Comparison of ENCODE assay signal across 15 mouse cellular contexts in genomic region chr8:123791101-123791844, GRCm38 (mm10). TPM values are rescaled to one million over a fixed set of nuclear protein-coding genes. Genes with fewer than 3 reads are reported as not detected.
DNase-seq lines count a peak whose midpoint lies in the region; ATAC-seq and TF ChIP-seq lines count a peak whose summit lies in the region.
"Had no signal": no experiment of that assay in that cellular context is flagged by ENCODE, and none has a peak within 500 bp of the region (broad histone marks: within the 10 kb centered on the region; RNA-seq: fewer than 3 reads in every experiment).

No protein-coding gene starts in this region.

- DNase-seq in midbrain, embryonic 10.5 days (ENCODE audit: low spot score) = peak; percentile 67
- DNase-seq in forebrain, embryonic 11.5 days (ENCODE audit: low spot score) = peak; percentile 76
- DNase-seq in kidney, postnatal 0 days (ENCODE audit: low spot score) = peak; percentile 18
- DNase-seq in layer of hippocampus, adult 11-12 months (ENCODE audit: low spot score) = no peak
- DNase-seq in cerebellum, postnatal 4 days (ENCODE audit: low spot score in 2 of 2) = no peak
- DNase-seq: adrenal gland, postnatal 14 days; cerebellum, adult 2 months; gastrocnemius, postnatal 10 days; liver, postnatal 0 days; thymus, postnatal 14 days had no signal

- WGBS in midbrain, embryonic 10.5 days = 29% methylated on average over 16 of the region's 16 CpGs
- WGBS in midbrain, embryonic 16.5 days = 25% methylated on average over 16 of the region's 16 CpGs
- 21% methylated on average over 16 of the region's 16 CpGs for WGBS in forebrain, embryonic 11.5 days
- WGBS in kidney, postnatal 0 days = 45% methylated on average over 16 of the region's 16 CpGs
- WGBS in stomach, embryonic 16.5 days = 68% methylated on average over 16 of the region's 16 CpGs

- H3K9me3 ChIP-seq in midbrain, embryonic 10.5 days (replicated peaks) = no peaks in the 10 kb centered on the region
- H3K9me3 ChIP-seq in midbrain, embryonic 16.5 days (replicated peaks; ENCODE audit: control insufficient read depth, low read length, poor library complexity, severe bottlenecking) = no peaks in the 10 kb centered on the region
- no peaks in the 10 kb centered on the region for H3K9me3 ChIP-seq in forebrain, embryonic 11.5 days (ENCODE audit: control insufficient read depth, low read length)
- no peaks in the 10 kb centered on the region for H3K9me3 ChIP-seq in kidney, postnatal 0 days (replicated peaks; ENCODE audit: low read length)
- no peaks in the 10 kb centered on the region for H3K9me3 ChIP-seq in stomach, embryonic 16.5 days (replicated peaks; ENCODE audit: control insufficient read depth, low read length)
- H3K9me3 ChIP-seq: limb, embryonic 10.5 days had no signal

- peaks cover 32% of the 10 kb centered on the region for H3K27me3 ChIP-seq in midbrain, embryonic 10.5 days (ENCODE audit: low read depth, poor library complexity, severe bottlenecking)
- no peaks in the 10 kb centered on the region for H3K27me3 ChIP-seq in midbrain, embryonic 16.5 days (ENCODE audit: control insufficient read depth, insufficient read depth, low read depth, low read length)
- H3K27me3 ChIP-seq in forebrain, embryonic 11.5 days (ENCODE audit: control insufficient read depth, insufficient read depth, low read length) = no peaks in the 10 kb centered on the region
- no peaks in the 10 kb centered on the region for H3K27me3 ChIP-seq in kidney, postnatal 0 days (ENCODE audit: insufficient read depth, low read length)
- no peaks in the 10 kb centered on the region for H3K27me3 ChIP-seq in stomach, embryonic 16.5 days (ENCODE audit: control insufficient read depth, insufficient read depth, low read length)
- H3K27me3 ChIP-seq: Patski had no signal

- no peak overlapping the region for H3K4me2 ChIP-seq in midbrain, embryonic 16.5 days (ENCODE audit: low read length)
- H3K4me2 ChIP-seq in forebrain, embryonic 11.5 days (ENCODE audit: low read depth, low read length, severe bottlenecking) = peak overlapping the region; percentile 24; the same call in 1 of the 2 replicates
- H3K4me2 ChIP-seq in kidney, postnatal 0 days (ENCODE audit: low read length) = no peak overlapping the region
- H3K4me2 ChIP-seq in stomach, embryonic 16.5 days (ENCODE audit: low read depth, low read length) = no peak overlapping the region

- no peak overlapping the region for H3K9ac ChIP-seq in midbrain, embryonic 16.5 days (ENCODE audit: low read depth, low read length)
- peak overlapping the region; percentile 47 for H3K9ac ChIP-seq in forebrain, embryonic 11.5 days (ENCODE audit: low read length)
- no peak overlapping the region for H3K9ac ChIP-seq in kidney, postnatal 0 days (ENCODE audit: low read depth, low read length)
- H3K9ac ChIP-seq in stomach, embryonic 16.5 days (ENCODE audit: low read length) = 0 out of 2 replicates have a peak overlapping the region, but pooled peaks have one; percentile 19
- H3K9ac ChIP-seq: liver, postnatal 0 days had no signal

- peaks cover 36% of the 10 kb centered on the region for H3K4me1 ChIP-seq in midbrain, embryonic 10.5 days
- no peaks in the 10 kb centered on the region; the same call in 1 of the 2 replicates for H3K4me1 ChIP-seq in midbrain, embryonic 16.5 days (ENCODE audit: control insufficient read depth, insufficient read depth, low read length)
- peaks cover 10% of the 10 kb centered on the region; the same call in 1 of the 2 replicates for H3K4me1 ChIP-seq in forebrain, embryonic 11.5 days (replicated peaks; ENCODE audit: control insufficient read depth, insufficient read depth, low read length)
- 0 out of 2 replicates have a peak, but pooled peaks cover 4% of the 10 kb centered on the region for H3K4me1 ChIP-seq in kidney, postnatal 0 days (replicated peaks; ENCODE audit: insufficient read depth, low read length)
- peaks cover 6% of the 10 kb centered on the region; the same call in 1 of the 2 replicates for H3K4me1 ChIP-seq in stomach, embryonic 16.5 days (ENCODE audit: control insufficient read depth, insufficient read depth, low read length)

- TF ChIP-seq CTCF in kidney, postnatal 0 days (IDR thresholded peaks at IDR 0.05; ENCODE audit: low read depth) = no peak

- H3K4me3 ChIP-seq in midbrain, embryonic 10.5 days = 0 out of 2 replicates have a peak overlapping the region, but pooled peaks have one; percentile 1
- H3K4me3 ChIP-seq in midbrain, embryonic 16.5 days (ENCODE audit: low read depth, low read length) = no peak overlapping the region
- H3K4me3 ChIP-seq in forebrain, embryonic 11.5 days (ENCODE audit: low read depth, low read length) = no peak overlapping the region
- no peak overlapping the region for H3K4me3 ChIP-seq in kidney, postnatal 0 days (replicated peaks; ENCODE audit: low read depth, low read length)
- H3K4me3 ChIP-seq in stomach, embryonic 16.5 days (replicated peaks; ENCODE audit: low read length) = no peak overlapping the region
- H3K4me3 ChIP-seq: limb, embryonic 10.5 days had no signal

- peak overlapping the region; percentile 88 for H3K27ac ChIP-seq in midbrain, embryonic 10.5 days (replicated peaks)
- no peak overlapping the region for H3K27ac ChIP-seq in midbrain, embryonic 16.5 days (ENCODE audit: low read length)
- peak overlapping the region; percentile 91 for H3K27ac ChIP-seq in forebrain, embryonic 11.5 days (ENCODE audit: low read depth, low read length)
- 0 out of 2 replicates have a peak overlapping the region, but pooled peaks have one; percentile 13 for H3K27ac ChIP-seq in kidney, postnatal 0 days
- H3K27ac ChIP-seq in stomach, embryonic 16.5 days (ENCODE audit: low read length) = no peak overlapping the region
- H3K27ac ChIP-seq: limb, embryonic 10.5 days had no signal

- no peaks in the 10 kb centered on the region for H3K36me3 ChIP-seq in midbrain, embryonic 10.5 days
- no peaks in the 10 kb centered on the region for H3K36me3 ChIP-seq in midbrain, embryonic 16.5 days (ENCODE audit: control insufficient read depth, insufficient read depth, low read length)
- H3K36me3 ChIP-seq in forebrain, embryonic 11.5 days (ENCODE audit: control insufficient read depth, insufficient read depth, low read length) = no peaks in the 10 kb centered on the region
- no peaks in the 10 kb centered on the region for H3K36me3 ChIP-seq in kidney, postnatal 0 days (ENCODE audit: insufficient read depth, low read length)
- no peaks in the 10 kb centered on the region for H3K36me3 ChIP-seq in stomach, embryonic 16.5 days (ENCODE audit: control insufficient read depth, insufficient read depth, low read length)
- H3K36me3 ChIP-seq: limb, embryonic 10.5 days had no signal

- no peak for ATAC-seq in midbrain, embryonic 16.5 days
- ATAC-seq in forebrain, embryonic 11.5 days (replicated peaks; ENCODE audit: low FRiP score) = peak; percentile 92
- ATAC-seq in kidney, postnatal 0 days (replicated peaks; ENCODE audit: low FRiP score, low read depth) = no peak
- no peak for ATAC-seq in stomach, embryonic 16.5 days (ENCODE audit: insufficient read depth, low FRiP score)
- ATAC-seq: CD4-positive, CD25-positive, alpha-beta regulatory T cell, adult 4 months; liver, postnatal 0 days; Patski had no signal

RNA-seq across cellular contexts. Expression of gene Rab4a, which starts 14.5 kb away (rescaled TPM):
- 67.6 and 71.0 TPM in 2 replicates for polyA plus RNA-seq in midbrain, embryonic 10.5 days (2016; fragmentation: Nextera tagmentation; extraction: Ambion mirVana)
- 79.2 and 81.0 TPM in 2 replicates for polyA plus RNA-seq in midbrain, embryonic 16.5 days (2015; fragmentation: Nextera tagmentation; extraction: Ambion mirVana)
- polyA plus RNA-seq in forebrain, embryonic 11.5 days (2014; fragmentation: Nextera tagmentation; extraction: Ambion mirVana) = 70.2 and 75.9 TPM in 2 replicates
- polyA plus RNA-seq in kidney, postnatal 0 days (2015; fragmentation: Nextera tagmentation; extraction: Ambion mirVana) = 58.2 and 62.3 TPM in 2 replicates
- 42.2 and 44.4 TPM in 2 replicates for polyA plus RNA-seq in stomach, embryonic 16.5 days (2015; fragmentation: Nextera tagmentation; extraction: Ambion mirVana)

Comparison
In these comparisons a context has a peak if more than half of its experiments do, and no peak if none do; other contexts are left out.
1. H3K27ac ChIP-seq: peak in midbrain, embryonic 10.5 days (single experiment), forebrain, embryonic 11.5 days (single experiment) and kidney, postnatal 0 days (single experiment); none in midbrain, embryonic 16.5 days (single experiment) and stomach, embryonic 16.5 days (single experiment).
2. DNase-seq: peak in midbrain, embryonic 10.5 days (single experiment), forebrain, embryonic 11.5 days (single experiment) and kidney, postnatal 0 days (single experiment); none in layer of hippocampus, adult 11-12 months (single experiment) and cerebellum, postnatal 4 days (0 of 2).
3. H3K9ac ChIP-seq: peak in forebrain, embryonic 11.5 days (single experiment) and stomach, embryonic 16.5 days (single experiment); none in midbrain, embryonic 16.5 days (single experiment) and kidney, postnatal 0 days (single experiment).